Mouse (Mus musculus) MEL (cell line): Measurements from ENCODE around the gene Pomt2.

Source experiments
- BHLHE40 ChIP-seq: IDR thresholded peaks from 2 replicates; pipeline ENCODE4 v1.6.1; 2012; ENCODE audit warnings: low read depth, mild to moderate bottlenecking, inconsistent platforms, low read length, improper control_type of control experiment, borderline replicate concordance
- E2F4 ChIP-seq: IDR thresholded peaks from 2 replicates; pipeline ENCODE4 v1.6.1; 2011; ENCODE audit warnings: low read depth, low read length, improper control_type of control experiment, borderline replicate concordance
- ETS1 ChIP-seq: IDR thresholded peaks from 2 replicates; pipeline ENCODE4 v1.6.1; 2012; ENCODE audit warnings: low read depth, mild to moderate bottlenecking, inconsistent platforms, low read length, improper control_type of control experiment, moderate library complexity
- MAX ChIP-seq: IDR thresholded peaks from 2 replicates; pipeline ENCODE4 v1.6.1; 2011; ENCODE audit warnings: low read length, improper control_type of control experiment
- MYC ChIP-seq: IDR thresholded peaks from 2 replicates; pipeline ENCODE4 v1.6.1; 2011; ENCODE audit warnings: low read depth, mild to moderate bottlenecking, low read length, improper control_type of control experiment, moderate library complexity
- POLR2A ChIP-seq, 2 experiments: IDR thresholded peaks; 2 replicates each; pipeline ENCODE4 v1.6.1; 2011 to 2012; ENCODE audit warnings: low read length in 2 of 2, mild to moderate bottlenecking in 2 of 2, control low read depth in 1 of 2, improper control_type of control experiment in 1 of 2, low read depth in 1 of 2, moderate library complexity in 1 of 2; ENCODE audit not compliant: control insufficient read depth in 1 of 2, insufficient read depth in 1 of 2, poor library complexity in 1 of 2
- POLR2AphosphoS2 ChIP-seq: IDR thresholded peaks from 2 replicates; pipeline ENCODE4 v1.6.1; 2011; ENCODE audit warnings: low read length, improper control_type of control experiment
- SIN3A ChIP-seq: IDR thresholded peaks from 2 replicates; pipeline ENCODE4 v1.6.1; 2012; ENCODE audit warnings: low read length, improper control_type of control experiment, inconsistent platforms

GRCm38 (mm10) chr12:87195069-87195468 is 47.3 kb upstream of the Pomt2 start:
- TF ChIP-seq POLR2A (IDR thresholded peaks at IDR 0.05; ENCODE audit: control insufficient read depth in 1 of 2, insufficient read depth in 1 of 2, low read depth in 1 of 2, low read length in 2 of 2, poor library complexity in 1 of 2) (no peak), E2F4 (no peak), SIN3A (no peak), BHLHE40 (no peak), POLR2AphosphoS2 (no peak), MYC (no peak), MAX (no peak), ETS1 (no peak)
